Mouse (Mus musculus) lung, embryonic 14.5 days (tissue): ENCODE measurements around the gene Slc25a31. TPM values are rescaled to one million over a fixed set of nuclear protein-coding genes. Genes with fewer than 3 reads are reported as not detected.

Source experiments
- ATAC-seq: fragments of 200-750 bp; cut with Nextera tagmentation; 2 replicates; pipeline ENCODE4 v1.8.0; 2017; ENCODE audit warnings: mild to moderate bottlenecking, moderate TSS enrichment, moderate library complexity; ENCODE audit not compliant: insufficient read depth
- DNase-seq: peaks from one replicate; pipeline ENCODE4 v3.0.0-alpha.2; 2015
- H3K27ac ChIP-seq: fragments of 300-500 bp; sonication (generic); 2 replicates; pipeline ENCODE4 v1.5.1; 2014; ENCODE audit warnings: low read depth, mild to moderate bottlenecking, moderate library complexity
- H3K27me3 ChIP-seq: fragments of 300-500 bp; sonication (generic); 2 replicates; pipeline ENCODE4 v1.6.1; 2014; ENCODE audit warnings: low read length, control low read depth; ENCODE audit not compliant: insufficient read depth
- H3K36me3 ChIP-seq: fragments of 300-500 bp; sonication (generic); 2 replicates; pipeline ENCODE4 v1.6.1; 2014; ENCODE audit warnings: control low read depth; ENCODE audit not compliant: insufficient read depth
- H3K4me1 ChIP-seq: fragments of 300-500 bp; sonication (generic); 2 replicates; pipeline ENCODE4 v1.6.1; 2014; ENCODE audit warnings: antibody characterized with exemption, control low read depth; ENCODE audit not compliant: insufficient read depth
- H3K4me2 ChIP-seq: fragments of 300-500 bp; sonication (generic); 2 replicates; pipeline ENCODE4 v1.6.1; 2014; ENCODE audit warnings: mild to moderate bottlenecking
- H3K4me3 ChIP-seq: fragments of 300-500 bp; sonication (generic); 2 replicates; pipeline ENCODE4 v1.5.1; 2014; ENCODE audit warnings: low read depth, low read length
- H3K9ac ChIP-seq: fragments of 300-500 bp; sonication (generic); 2 replicates; pipeline ENCODE4 v1.6.1; 2014
- H3K9me3 ChIP-seq: fragments of 300-500 bp; sonication (generic); 2 replicates; pipeline ENCODE4 v1.6.1; 2016; ENCODE audit warnings: low read depth, low read length, control low read depth
- CTCF ChIP-seq: IDR thresholded peaks from 2 replicates; pipeline ENCODE4 v1.5.1; 2016; ENCODE audit warnings: antibody characterized with exemption, low read depth
- WGBS: fragments of 180-500 bp; shearing (Covaris S2); extraction: QIAGEN DNeasy Blood & Tissue Kit; methylation state at CpG from one replicate; pipeline ENCODE4 v1.1.7; 2014; 5-methylcytosine and 5-hydroxymethylcytosine counted together
- polyA plus RNA-seq: library from polyadenylated mRNA; unstranded; fragments of >200 nt; fragmentation: Nextera tagmentation; extraction: Ambion mirVana; gene quantifications from 2 replicates; pipeline ENCODE4 v1.2.1, GENCODE M21; 2014

Slc25a31 gene
- polyA plus RNA-seq, 1 experiment from 2014 or later: not detected

- no peaks in the 10 kb centered on the region for H3K27me3 ChIP-seq
- no peak overlapping the region for H3K4me2 ChIP-seq
- H3K36me3 ChIP-seq: 0 out of 2 replicates have a peak, but pooled peaks cover 3% of the 10 kb centered on the region
- no peaks in the 10 kb centered on the region for H3K4me1 ChIP-seq
- H3K27ac ChIP-seq: no peak overlapping the region
- 72% methylated on average over 6 of the region's 6 CpGs for WGBS
- H3K9ac ChIP-seq: no peak overlapping the region
- no peak overlapping the region for H3K4me3 ChIP-seq
- DNase-seq: no peak
- ATAC-seq: no peak
- no peak for TF ChIP-seq CTCF
- no peaks in the 10 kb centered on the region for H3K9me3 ChIP-seq
Observed at GRCm38 (mm10) chr3:40691566-40691965, 17.1 kb upstream of the Slc25a31 start.

- no peaks in the 10 kb centered on the region for H3K27me3 ChIP-seq
- no peak overlapping the region for H3K4me3 ChIP-seq
- TF ChIP-seq CTCF: no peak
- H3K4me1 ChIP-seq: no peaks in the 10 kb centered on the region
- no peak overlapping the region for H3K27ac ChIP-seq
- H3K4me2 ChIP-seq: no peak overlapping the region
- H3K36me3 ChIP-seq: peaks cover 6% of the 10 kb centered on the region; the same call in 1 of the 2 replicates
- WGBS: 52% methylated on average over 10 of the region's 10 CpGs
- H3K9ac ChIP-seq: no peak overlapping the region
- no peak for DNase-seq
- H3K9me3 ChIP-seq: no peaks in the 10 kb centered on the region
- no peak for ATAC-seq
Observed at GRCm38 (mm10) chr3:40693435-40693834, 15.2 kb upstream of the Slc25a31 start.

GRCm38 (mm10) chr3:40693960-40694359 is 14.7 kb upstream of the Slc25a31 start:
- WGBS: 69% methylated on average over 7 of the region's 7 CpGs
- H3K4me3 ChIP-seq: no peak overlapping the region
- H3K27ac ChIP-seq: no peak overlapping the region
- no peak for DNase-seq
- no peaks in the 10 kb centered on the region for H3K9me3 ChIP-seq
- H3K36me3 ChIP-seq: peaks cover 9% of the 10 kb centered on the region; the same call in 1 of the 2 replicates
- H3K27me3 ChIP-seq: no peaks in the 10 kb centered on the region
- no peaks in the 10 kb centered on the region for H3K4me1 ChIP-seq
- no peak for TF ChIP-seq CTCF
- H3K4me2 ChIP-seq: no peak overlapping the region
- no peak for ATAC-seq
- H3K9ac ChIP-seq: no peak overlapping the region

GRCm38 (mm10) chr3:40694438-40694837 is 14.2 kb upstream of the Slc25a31 start:
- Histone ChIP-seq H3K27ac (no peak overlapping the region), H3K4me2 (no peak overlapping the region), H3K36me3 (peaks cover 9% of the 10 kb centered on the region; the same call in 1 of the 2 replicates), H3K4me1 (no peaks in the 10 kb centered on the region), H3K27me3 (no peaks in the 10 kb centered on the region), H3K9ac (no peak overlapping the region), H3K9me3 (no peaks in the 10 kb centered on the region), H3K4me3 (no peak overlapping the region)
- 29% methylated on average over 2 of the region's 2 CpGs for WGBS
- DNase-seq (peak; percentile 73), ATAC-seq (peak; percentile 71; the same call in 1 of the 2 replicates)
- no peak for TF ChIP-seq CTCF

GRCm38 (mm10) chr3:40695162-40695561 is 13.5 kb upstream of the Slc25a31 start:
- 94% methylated on average over 2 of the region's 2 CpGs for WGBS
- H3K4me3 ChIP-seq: no peak overlapping the region
- H3K9ac ChIP-seq: no peak overlapping the region
- H3K9me3 ChIP-seq: no peaks in the 10 kb centered on the region
- no peak overlapping the region for H3K27ac ChIP-seq
- no peak for DNase-seq
- H3K27me3 ChIP-seq: no peaks in the 10 kb centered on the region
- H3K36me3 ChIP-seq: peaks cover 13% of the 10 kb centered on the region; the same call in 1 of the 2 replicates
- H3K4me2 ChIP-seq: no peak overlapping the region
- no peak for TF ChIP-seq CTCF
- no peak for ATAC-seq
- no peaks in the 10 kb centered on the region for H3K4me1 ChIP-seq

GRCm38 (mm10) chr3:40698834-40699233 is 9.8 kb upstream of the Slc25a31 start:
- Histone ChIP-seq H3K4me3 (no peak overlapping the region), H3K27me3 (no peaks in the 10 kb centered on the region), H3K9me3 (no peaks in the 10 kb centered on the region), H3K4me2 (no peak overlapping the region), H3K9ac (no peak overlapping the region), H3K27ac (no peak overlapping the region), H3K4me1 (no peaks in the 10 kb centered on the region), H3K36me3 (peaks cover 15% of the 10 kb centered on the region; the same call in 1 of the 2 replicates)
- ATAC-seq (no peak), DNase-seq (no peak)
- no peak for TF ChIP-seq CTCF
- 45% methylated on average over 3 of the region's 3 CpGs for WGBS

GRCm38 (mm10) chr3:40704816-40705430 is 3.7 kb upstream of the Slc25a31 start:
- Histone ChIP-seq H3K36me3 (0 out of 2 replicates have a peak, but pooled peaks cover 4% of the 10 kb centered on the region), H3K9ac (no peak overlapping the region), H3K4me2 (no peak overlapping the region), H3K27me3 (no peaks in the 10 kb centered on the region), H3K9me3 (no peaks in the 10 kb centered on the region; the same call in 1 of the 2 replicates), H3K27ac (no peak overlapping the region), H3K4me3 (no peak overlapping the region), H3K4me1 (no peaks in the 10 kb centered on the region)
- ATAC-seq: peak; percentile 24; the same call in 1 of the 2 replicates
- TF ChIP-seq CTCF: no peak
- DNase-seq: peak; percentile 23
- WGBS: 53% methylated on average over 5 of the region's 5 CpGs
